Mouse (Mus musculus): ENCODE results near the gene Kat5. TPM values are rescaled to one million over a fixed set of nuclear protein-coding genes. Genes with fewer than 3 reads are reported as not detected.

The Kat5 gene
- polyA plus RNA-seq, 1 experiment, result 55.3 TPM

DNA sequence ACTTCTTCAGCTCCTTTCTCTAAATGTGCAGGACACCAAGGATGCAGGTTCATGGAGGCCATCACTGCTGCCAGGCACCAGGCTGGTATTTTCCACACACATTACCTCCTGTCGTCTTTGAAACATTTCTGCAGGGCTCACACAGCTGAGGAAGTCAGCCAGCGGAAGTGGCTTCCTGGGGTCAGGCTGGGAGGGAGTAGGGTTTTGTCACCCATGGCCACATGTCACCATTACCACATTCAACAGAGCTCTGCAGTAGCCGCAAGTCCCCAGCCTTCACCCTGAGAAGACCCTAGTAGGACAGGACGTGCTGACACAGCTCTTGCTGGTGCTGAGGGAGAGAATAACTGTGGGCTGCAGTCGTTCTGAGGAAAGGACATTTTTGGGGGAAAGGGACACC, 38.2 kb downstream of the Kat5 start:
- no peak for DNase-seq (ENCODE audit: low read depth)

DNA sequence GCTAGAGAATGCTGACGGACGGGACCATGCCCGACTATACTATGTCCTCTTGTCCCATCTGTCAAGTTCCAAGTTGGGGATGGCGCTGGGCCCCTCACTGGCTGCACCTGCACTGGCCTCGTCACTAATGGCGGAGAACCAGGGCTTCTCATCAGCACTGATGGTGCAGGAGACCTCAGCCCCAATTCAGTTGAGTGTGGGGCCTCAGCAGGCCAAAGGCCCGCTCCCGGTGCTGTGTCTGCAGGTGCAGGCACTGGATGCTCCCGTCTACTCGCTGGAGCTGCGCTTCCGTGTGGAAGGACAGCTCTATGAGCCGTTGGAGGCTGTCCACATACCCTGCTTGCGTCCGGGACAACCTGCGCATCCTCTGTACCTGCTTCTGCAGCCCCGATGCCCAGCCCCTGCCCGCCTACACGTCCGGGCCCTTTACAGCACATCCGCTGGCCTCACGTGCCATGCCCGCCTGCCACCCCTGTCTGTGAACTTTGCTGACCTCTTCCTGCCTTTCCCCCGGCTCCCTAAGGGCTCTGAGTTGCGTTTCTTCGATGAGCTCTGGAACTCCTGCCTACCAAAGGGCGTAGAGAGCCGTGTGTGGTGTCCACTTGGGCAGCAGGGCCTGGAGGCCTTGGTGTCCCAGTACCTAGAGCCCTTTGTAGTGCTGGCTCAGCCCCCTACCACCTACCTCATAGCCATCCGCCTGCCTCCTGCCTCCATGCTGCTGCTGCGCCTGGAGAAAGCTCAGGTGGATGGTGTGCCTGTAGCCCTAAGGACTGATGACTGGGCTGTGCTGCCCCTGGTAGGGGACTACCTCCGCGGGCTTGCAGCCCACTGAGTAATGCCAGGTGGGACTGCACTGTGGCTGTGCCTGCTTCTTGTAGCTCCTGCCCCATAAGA, 39.4 kb downstream of the Kat5 start:
- DNase-seq (ENCODE audit: low read depth), result no peak

DNA sequence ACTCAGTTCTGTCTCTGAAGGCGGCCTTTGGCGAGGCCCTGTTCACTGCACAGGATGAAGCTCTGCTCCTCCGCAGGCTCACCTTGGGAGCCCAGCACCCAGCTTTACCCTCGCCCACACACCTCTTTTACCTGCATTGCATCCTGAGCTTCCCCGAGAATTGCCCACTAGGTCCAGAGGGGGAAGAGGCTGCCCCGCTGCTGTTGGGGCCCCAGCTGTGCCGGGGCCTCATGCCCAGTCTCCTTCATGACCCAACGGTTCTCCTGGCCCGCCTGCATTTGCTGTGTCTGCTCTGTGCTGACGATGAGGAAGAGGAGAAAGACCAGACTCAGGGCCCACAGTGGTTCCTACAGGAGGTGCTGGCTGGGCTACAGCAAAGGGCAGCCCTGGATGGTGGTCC, 40.5 kb downstream of the Kat5 start:
- DNase-seq (ENCODE audit: low read depth), result no peak

DNA sequence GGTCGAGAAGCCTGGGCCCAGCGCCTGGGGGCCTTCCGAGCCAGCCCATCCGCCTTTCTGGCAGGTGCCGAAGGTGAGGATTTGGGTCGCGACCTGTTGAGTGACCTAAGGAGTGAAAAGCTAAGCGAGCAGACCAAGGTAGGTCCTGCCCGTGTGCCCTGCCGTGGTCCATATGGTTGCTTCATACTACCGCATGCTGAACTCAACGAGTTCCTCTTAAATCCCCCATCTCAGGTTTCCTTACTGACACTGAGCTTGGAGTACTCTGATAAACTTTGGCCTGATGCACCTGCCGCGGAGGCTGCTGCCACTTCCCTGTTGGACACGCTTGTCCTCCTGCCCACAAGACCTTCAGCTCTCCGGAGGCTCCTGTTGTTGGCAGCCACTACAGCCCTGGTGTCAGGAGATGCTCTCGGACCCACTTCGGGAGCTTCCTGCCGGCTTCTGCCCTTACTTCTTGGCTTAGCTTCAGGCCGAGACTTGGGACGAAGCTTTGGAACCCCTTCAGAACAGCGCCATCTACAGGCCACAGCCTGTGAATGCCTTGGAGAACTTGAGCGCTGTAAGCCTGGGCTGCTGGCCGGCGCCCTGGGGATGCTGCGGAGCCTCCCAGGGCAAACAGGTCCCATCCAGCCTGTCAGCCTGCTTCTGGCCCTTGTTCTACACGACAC, 41.4 kb downstream of the Kat5 start:
- no peak for DNase-seq (ENCODE audit: low read depth)

DNA sequence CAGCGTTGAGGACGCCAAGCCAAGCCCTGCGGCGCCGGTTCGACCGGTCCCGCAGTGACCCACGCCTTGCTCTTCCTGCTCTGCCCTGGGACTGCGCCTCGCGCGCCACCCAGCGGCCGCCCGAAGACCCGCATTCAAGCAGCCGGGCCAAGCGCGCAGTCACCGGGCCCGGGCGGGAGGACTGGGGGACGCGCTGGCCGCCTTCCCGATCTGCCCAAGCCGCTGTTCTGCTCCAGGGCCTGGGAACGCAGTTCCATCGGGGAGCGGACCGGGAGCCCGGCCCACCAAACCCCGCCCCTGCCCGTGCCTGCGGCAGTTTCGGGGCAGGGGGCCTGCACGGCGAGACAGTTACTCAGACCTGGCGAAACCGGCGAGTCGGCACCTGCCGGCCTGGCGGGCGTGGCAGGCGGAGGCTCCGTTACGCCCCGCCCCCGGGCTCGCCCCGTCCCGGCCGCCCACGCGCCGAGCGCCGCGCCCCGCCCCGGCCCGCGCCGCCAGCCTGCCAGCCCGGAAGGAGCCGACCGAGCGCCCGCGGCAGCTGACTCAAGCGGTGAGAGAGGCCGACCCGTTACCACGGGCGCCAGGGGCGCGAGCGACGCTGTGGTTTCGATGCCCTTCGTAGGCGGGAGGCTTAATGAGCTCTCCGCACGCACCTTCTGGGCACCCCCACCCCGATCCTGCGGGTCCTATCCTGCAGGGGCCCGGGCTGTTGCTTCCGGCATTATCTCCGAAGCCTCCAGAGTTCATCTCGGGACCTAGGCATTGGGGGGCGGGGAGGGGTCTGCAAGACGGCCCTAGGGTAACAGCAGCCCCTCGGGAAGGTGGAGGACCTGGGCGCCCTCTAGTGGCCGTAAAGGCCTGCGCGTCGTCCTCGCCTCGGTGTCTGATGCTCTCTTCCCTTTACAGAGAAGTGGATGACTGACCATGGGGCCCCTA, 42.2 kb downstream of the Kat5 start, which contains the start of gene Ap5b1:
TSS of gene Ap5b1 (plus strand) at position 492 of the 936 bp plus-strand sequence.
- no peak for DNase-seq (ENCODE audit: low read depth)

DNA sequence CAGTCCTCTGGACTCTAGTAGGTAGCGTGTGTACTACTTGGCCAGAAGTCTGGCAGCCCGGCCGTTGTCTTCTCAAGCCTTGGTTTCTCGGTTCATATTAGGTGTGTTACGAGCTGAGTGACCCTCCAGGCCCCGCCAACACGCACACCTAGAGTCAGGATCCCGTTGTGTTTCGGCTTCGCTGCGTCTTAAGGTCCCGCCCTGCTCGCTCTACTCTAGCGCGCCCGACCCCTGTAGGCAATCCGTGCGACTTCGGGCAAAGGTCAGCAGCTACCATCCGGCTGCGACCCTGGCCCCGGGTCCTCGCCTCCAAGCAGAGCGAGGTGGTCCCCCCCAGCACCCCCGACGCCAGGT, 42.9 kb downstream of the Kat5 start:
- DNase-seq (ENCODE audit: low read depth), result no peak

DNA sequence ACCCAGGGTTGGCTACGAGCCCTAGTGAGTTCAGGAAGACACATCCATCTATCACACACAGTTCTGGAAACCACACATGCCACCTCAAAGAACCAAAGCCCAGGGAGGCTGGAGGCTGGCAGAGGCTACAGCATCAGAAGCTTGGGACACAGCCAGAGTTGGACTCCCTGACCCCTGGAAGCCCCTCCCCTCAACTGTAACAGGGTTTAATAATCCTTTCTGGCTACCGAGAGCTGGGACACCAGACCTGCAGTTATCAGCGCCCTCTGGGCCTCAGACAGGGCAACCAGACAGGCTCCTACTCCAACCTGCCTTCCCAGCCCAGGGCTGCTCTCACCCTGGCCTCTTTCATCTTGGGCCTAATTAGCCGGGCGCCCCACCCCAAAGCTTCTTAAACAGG, 43.7 kb downstream of the Kat5 start:
- no peak for DNase-seq (ENCODE audit: low read depth)

DNA sequence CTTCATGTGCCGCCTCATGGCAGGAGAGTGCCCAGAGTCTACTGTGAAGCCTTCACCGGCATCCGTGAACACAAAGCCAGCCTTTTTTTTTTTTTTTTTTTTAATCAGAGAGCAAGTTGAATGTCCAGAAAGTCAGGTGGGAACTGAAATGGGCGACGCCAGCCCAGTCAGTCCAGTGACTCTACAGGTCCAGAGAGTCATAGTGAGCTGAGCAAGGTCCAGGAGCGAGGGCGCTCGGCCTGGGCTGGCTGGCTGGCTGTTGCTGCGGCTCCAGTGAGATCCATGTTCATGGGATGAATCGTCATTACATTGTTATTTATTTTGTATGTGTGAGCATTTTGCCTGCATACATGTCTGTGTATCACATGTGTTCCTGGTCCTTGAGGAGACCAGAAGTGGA, 47.3 kb downstream of the Kat5 start:
- DNase-seq (ENCODE audit: low read depth), result no peak

DNA sequence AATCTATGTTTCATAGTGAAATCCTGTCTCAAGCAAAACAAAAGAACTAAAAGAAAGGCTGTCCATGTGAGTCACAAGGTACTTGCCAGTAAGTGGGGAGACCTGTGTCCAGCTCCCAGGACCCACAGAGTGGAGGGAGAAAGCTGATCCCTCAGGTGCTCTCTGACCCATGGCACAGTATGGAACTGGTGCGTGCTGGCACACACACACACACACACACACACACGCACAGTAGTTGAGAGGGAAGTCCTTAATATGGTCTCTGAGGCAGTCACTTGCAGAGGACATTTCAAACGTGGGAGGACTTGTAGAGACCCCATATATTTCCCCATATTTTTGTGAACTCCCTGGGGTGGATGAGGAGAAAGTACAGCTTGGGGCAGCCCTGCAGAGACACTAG, 48.2 kb downstream of the Kat5 start:
- no peak for DNase-seq (ENCODE audit: low read depth)

DNA sequence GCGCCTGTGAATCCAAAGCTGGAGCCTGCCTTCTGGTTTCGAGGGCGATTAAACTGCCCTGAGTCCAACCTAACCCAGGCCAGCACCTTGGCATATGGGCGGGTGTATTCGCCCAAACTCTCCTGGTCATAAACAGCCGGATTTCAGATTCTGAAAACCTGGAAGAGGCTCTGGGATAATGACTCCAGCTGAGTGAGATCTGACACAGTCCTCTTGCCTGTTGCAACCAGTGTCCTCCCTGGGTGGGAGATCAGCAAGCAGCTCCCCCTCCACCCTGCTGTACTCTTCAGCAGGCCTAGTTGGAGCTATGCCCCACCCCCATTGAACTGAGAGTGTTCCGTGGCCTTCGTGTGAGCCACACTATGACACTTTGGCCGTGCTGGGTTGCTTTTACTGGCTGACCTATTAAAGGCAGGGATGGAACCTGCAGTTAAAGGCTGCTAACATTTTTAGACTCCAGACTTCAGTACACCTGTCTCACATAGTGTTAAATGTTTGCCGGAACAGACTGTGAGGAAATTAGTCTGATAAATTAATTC, 48.7 kb downstream of the Kat5 start:
- DNase-seq (ENCODE audit: low read depth), result no peak

DNA sequence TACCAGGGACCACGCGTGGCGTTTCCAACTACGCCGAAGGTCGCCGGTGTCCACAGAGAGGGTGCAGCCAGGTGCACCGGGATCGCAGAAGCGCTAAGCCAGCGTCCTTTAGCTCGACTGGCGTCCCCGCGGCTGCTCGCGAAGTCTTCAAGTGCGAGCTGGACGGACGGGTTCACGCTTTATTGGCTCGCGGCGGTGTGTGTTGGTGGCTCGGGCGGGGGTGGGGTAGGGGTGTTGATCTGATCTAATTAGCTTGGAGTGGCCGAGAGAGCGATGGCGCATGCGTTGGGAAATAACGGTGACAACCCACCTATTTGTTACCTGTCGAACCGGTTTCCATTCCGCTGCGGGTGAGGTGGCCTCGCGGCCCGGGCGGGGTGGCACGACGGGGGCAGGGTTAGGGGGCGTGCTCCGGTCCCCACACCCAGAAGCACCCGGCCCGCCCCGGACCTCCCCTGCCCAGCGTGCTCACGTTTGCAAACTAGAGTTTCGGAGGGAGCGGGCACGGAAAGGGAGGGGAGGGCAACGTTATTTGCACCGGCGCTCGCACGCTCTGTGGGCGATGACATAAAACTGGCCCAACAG, 49.5 kb downstream of the Kat5 start, which contains the start of gene Ovol1:
TSS of gene Ovol1 (minus strand) at position 190 of the 585 bp plus-strand sequence.
- no peak for DNase-seq (ENCODE audit: low read depth)

DNA sequence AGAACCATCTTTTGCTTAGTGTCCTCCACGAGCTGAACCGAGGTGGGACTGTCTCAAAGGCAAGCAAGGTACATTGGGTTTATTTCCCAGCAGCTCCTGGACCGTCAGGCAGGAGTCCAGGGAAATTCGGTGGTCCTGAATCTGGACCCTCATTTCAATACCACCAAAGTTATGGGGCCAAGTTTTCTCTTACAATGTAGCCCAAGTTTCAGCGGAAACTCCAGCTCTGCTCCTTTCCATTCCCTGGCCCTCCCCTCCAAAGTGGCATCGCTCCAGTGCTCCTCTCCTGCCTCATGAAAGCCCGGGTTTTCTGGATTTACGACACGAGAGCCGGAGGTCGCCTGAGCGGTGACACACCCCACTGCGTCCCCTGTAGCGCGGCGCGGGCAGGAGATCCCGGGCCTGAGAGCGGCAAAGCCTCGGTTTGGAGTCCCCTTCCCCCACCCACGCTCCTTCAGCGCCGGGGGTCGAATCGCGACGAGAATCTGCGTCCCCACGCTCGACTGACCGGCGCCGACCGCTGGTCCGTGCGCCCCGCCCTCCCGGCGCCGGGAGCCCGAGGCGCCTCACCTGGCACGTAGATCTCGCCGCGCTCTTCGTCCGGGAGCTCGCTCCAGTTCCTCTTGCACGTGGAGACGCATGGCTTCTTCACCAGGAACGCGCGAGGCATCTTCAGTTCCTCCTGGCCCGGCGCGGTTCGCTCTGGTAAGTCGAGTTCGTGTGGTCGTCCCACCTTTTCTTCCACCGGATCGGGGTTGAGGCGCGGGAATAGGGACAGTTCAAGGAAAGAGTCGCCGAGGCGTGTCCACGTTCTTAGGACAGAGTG, 50.2 kb downstream of the Kat5 start:
- DNase-seq (ENCODE audit: low read depth), result no peak

DNA sequence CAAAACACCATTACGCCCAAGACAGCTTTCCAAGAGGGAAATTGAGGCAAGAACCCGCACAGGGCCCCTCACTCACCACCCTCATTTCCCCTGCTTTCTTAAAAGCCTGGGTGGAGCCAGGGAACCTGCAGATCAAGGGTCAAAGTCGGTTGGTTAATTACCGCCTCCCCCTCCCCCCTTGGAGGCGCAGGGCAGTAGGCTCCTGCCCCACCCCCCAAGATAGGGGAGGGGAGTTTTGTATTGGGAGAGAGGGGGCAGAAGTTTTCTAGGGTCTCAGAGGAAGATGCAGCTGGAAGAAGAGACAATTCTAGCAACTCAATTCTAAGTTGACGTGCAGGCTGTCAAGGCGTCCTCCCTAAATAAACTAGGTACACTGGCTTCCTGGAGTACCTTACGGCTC, 50.8 kb downstream of the Kat5 start:
- no peak for DNase-seq (ENCODE audit: low read depth)

DNA sequence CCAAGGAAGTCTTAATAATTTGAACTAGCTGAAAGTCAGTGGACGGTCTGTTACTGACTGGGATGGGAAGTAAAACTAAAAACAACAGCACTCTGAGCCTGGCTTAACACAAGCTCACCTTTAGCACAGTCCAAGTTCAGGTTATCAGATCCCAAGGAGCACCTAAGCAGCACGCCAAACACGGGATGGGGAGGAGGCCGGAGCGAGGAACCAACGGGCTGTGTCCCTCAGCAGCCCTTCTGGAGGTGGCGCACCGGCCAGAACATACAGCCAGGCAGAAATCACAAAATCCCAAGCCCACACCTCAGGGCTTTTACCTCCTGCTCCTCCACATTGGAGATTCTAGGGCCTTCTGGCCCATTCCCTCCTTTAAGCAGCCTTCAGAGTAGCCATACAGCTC, 51.3 kb downstream of the Kat5 start:
- no peak for DNase-seq (ENCODE audit: low read depth)

DNA sequence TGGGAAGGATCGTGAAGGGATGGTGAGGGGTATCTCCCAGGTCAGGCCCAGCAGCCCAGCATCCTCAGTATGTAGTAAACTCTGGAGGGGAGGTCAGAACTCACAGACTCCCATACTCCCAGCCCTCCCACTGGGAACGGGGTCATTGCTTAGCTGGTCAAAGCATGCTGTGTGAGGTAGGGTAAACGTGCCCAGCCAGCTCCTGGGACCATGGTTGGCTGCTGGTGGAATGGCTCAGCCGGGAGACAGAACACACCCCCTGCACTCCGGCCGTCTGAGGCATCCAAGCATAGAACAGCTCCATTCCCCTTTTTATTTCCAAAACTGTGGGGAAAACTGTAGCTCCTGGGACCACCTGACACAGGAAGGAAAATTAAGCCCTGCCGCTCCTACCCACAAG, 51.9 kb downstream of the Kat5 start:
- DNase-seq (ENCODE audit: low read depth), result no peak

DNA sequence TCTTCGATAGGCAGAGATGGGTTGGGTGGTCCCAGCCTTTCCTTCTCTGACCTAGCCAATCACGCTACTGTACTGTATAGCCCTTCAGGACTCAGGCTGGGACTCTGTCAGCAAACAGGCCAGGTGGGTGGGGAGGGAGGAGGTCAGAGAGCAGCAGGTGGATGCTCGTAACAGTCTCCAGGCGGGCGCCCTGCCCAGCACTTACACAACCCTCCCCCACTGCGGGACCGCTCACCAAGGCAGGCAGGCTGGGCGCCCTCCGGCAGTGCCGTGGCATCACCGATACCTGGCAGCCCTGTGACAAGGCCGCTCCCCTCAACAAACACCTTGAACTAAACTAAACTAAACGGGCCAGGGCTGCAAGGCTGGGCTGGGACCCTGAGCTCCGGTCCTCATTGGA, 55.8 kb downstream of the Kat5 start:
- no peak for DNase-seq (ENCODE audit: low read depth)

DNA sequence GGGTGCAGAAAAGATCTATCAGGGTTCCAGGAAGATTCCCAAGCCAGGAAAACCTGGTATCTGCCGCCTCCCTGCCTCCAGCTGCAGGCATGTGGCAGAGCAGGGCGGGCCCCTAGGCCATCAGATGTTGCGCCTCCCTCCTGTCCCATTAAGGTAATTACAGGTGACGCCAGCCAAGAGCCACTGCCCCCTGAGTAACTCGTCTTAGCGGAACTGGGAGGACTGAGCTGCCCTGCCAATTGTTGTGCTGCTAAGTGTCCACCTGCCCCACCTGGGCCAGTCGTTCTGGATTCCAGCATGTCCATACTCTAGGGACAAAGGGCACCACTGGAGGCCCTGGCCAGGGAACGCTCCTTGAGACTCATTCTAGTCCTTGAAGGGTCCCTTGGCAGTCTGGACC, 56.2 kb downstream of the Kat5 start:
- no peak for DNase-seq (ENCODE audit: low read depth)

Measured in gonadal fat pad, adult 2 months (tissue).